Mouse (Mus musculus) Muller cell, postnatal 12 days (primary cell): ENCODE results near the gene Pltp.
A peak's percentile ranks its signal among the peaks of the same experiment; 100 is the strongest.
"Not testable (repeated sequence)": the region's sequence is repeated elsewhere in the genome, so short reads cannot be mapped to it uniquely, and the experiment has no call there.

ENCODE experiments used
- DNase-seq: peaks from one replicate; pipeline ENCODE4 v3.0.0-alpha.2; 2015; ENCODE audit errors: inconsistent ontology term

Pltp gene

DNA sequence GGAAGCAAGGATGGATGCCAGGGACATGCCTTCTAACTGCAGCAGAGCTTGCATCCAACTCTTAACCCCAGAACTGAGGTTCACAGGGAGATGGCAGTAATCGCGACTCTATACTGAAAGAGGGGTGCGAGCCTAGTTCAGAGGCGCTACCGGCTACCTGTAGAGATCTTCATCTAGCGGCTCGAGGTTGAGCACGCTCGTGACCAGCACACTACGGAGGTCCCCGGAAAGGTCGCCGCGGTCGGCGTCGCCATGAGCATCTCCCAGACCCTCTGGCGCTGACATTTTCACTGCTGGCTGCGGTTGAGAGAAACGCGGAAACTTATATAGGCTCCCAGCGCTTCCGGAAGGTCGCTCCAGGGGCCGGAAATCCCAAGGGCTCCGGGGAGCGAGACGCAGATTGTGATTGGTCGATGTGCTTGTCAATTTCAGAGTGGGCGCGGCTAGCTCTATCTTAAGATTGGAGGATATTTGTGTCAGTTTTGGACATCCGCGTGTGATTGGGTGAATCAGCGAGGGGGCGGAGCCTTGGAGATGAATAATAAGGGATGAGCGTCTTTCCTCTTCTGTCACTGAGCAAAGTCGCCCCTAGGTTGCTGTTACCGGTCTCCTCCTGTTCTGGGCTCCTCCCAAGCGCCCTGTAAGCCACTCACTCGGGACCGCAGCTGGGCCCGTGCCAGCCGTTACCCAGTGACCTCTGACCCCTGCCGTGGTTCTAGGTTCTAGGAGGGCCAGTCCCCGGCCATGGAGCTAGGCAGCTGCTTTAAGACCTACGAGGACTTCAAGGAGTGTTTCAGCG lies 52.8 kb downstream of the Pltp start, which contains the start of the genes Acot8 and Zswim3:
Gene Acot8, minus strand, starts transcription at position 350 of the 799 bp plus-strand sequence.
Gene Zswim3, plus strand, starts transcription at position 566 of the 799 bp plus-strand sequence.
- DNase-seq = peak; percentile 97

DNA sequence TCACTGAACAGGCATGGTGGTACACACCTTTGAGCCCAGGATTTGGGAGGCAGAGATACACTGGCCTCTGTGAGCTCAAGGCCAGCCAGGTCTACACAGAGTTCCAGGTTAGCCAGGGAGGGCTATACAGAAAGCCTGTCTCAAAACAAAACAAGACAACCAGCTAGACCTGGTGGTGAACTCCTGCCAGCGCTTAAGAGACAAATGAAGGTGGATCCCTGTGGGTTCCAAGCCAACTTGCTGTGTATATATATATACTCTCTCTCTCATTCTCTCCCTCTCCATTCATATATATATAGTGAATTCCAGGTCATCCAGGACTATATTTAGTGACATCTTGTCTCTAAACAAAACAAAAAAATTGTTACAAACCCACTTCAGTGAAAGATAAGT lies 53.6 kb downstream of the Pltp start:
- DNase-seq = no peak

DNA sequence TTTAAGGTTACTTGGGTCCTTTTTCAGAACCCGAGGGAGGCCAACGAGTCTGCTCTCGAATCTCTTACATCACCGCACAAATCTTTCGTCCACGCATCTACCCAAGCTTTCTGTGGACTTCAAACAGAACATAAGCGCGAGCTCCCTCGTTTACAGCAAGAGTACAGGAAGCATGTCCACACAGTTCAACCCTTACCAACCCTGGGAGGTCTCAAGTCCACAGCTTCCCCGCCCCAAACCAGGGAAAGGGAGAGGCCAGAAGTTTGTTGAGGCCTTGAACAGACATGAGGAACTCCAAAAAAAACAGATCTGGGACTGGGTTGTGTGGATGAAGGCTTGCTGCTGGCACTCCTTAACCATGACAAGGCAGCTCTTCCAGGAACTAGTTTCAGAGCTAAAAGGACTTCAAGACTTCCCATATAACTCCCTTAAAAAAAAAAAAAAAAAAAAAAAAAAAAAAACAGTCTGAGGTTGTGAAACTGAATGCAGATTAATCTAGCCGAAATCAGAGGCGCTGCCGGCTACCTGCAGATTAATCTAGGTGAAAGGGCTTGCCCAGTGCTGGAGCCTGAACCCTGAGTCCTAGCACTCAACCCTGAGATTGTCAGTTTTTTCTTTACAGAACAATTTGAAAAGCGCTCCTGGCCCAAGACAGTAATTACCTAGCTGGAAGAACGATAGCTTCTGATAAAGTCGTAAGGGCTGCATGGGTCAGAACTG lies 54.1 kb downstream of the Pltp start:
- DNase-seq = no peak

DNA sequence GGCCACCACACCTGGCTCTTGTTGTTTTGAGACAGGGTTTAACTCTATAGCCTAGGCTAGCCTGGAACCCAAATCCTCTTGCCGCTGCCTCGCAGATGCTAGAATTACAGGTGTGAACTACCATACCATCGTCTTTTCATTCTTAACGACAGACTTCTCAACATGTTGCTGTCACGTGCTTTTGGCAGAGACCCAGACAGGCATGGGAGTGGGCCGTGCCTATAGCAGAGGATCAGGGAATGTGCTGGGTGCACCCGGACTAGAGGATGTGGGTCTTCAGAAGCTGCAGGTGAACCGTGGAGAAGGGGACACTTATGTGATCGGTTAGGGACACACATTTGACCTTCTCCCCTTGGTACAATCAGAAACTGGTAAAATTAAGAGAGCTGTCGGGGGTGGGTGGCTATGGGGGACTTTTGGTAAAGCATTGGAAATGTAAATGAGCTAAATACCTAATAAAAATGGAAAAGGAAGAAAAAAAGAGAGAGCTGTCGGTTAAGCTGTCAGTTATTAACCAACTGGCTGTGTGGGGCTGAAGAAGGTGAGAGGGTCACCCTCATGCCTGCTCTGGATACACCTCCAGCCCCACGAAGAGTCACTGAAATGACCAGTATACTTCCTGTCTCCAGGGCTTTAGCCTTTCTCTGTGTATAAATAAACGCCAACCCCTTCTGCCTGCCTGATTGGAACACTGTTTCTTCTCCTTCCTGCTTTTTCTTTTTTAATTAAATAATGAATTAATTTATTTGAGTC lies 57.1 kb downstream of the Pltp start:
- DNase-seq = no peak

DNA sequence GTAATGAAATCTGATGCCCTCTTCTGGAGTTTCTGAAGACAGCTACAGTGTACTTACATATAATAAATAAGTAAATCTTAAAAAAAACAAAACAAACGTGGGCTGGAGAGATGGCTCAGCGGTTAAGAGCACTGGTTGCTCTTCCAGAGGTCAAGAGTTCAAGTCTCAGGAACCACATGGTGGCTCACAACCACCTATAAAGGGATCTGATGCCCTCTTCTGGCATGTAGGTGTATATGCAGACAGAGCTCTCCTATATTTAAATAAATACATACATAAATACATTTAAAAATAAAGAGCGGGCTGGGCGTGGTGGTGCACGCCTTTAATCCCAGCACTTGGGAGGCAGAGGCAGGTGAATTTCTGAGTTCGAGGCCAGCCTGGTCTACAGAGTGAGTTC lies 59.0 kb downstream of the Pltp start:
- DNase-seq = not testable (repeated sequence)

DNA sequence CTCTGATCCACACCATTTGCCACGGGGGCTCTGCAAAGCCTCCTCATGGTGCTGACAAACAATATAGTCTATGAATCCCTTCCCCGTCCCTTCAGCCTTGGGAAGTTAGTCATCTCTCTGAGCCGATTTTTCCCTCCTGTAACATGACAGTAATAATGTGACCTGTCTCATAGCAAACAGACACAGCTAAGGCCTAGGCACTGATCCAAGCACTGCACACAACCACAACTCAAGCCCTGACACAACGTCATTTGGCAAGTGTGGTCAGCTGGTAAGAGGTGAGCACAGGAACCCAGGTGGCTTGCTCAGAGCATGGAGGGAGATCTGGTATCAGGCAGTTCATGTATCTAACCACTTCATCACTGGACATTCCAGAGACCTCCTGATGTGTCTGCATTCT lies 61.6 kb downstream of the Pltp start:
- no peak for DNase-seq

DNA sequence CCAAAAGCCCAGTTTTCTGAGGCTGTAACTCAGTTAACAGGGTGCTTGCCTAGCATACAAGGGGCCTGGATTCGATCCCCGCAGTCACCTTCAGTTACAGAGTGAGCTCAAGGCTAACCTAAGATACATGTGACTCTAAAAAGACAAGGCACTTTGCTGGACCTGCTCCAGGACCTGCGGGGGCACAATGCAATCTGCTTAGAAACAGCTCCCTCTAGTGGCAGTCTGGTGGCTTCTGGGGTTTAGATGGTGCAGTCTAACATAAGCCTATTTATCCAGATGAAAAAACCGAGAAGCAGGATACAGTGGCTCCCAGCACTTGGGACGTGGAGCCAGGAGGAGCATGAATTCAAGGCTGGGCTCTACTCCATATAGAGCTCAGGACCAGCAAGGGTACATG lies 63.2 kb downstream of the Pltp start:
- peak; percentile 84 for DNase-seq

DNA sequence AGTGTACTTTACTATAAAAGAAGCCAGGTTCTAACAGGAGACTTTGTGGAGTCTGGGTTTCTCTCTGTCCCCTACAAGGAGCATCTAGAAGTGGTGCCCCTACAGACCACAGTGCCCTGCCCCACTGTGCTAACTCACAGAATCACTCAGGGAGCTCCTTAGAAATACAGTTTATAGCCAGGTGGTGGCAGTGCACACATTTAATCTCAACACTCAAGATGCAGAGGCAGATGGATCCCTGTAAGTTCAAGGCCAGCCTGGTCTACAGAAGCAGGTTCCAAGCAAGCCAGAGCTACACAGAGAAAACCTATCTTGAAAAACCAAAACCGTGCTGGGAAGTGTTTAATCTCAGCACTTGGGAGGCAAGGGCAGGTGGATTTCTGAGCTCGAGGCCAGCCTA lies 63.7 kb downstream of the Pltp start:
- DNase-seq = no peak

DNA sequence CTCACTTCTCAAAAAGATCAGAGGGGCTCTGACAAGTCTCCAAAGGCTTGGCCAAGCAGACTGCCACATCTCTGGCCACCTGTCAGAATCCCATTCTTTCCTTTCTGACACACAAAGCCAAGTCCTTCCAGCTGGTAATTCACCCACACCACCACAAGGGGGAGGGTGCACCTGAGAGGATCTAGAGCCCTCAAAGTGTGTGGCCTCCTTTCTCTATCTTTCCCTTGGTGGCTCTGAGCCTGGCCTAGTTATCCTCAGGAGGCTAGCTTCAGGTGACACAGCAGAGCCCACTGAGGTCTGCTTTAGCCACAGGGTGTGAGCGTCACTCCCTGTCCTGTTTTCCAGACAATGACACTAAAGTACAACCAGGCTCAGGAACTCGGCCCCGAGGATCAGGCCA lies 64.3 kb downstream of the Pltp start:
- DNase-seq = peak; percentile 71

DNA sequence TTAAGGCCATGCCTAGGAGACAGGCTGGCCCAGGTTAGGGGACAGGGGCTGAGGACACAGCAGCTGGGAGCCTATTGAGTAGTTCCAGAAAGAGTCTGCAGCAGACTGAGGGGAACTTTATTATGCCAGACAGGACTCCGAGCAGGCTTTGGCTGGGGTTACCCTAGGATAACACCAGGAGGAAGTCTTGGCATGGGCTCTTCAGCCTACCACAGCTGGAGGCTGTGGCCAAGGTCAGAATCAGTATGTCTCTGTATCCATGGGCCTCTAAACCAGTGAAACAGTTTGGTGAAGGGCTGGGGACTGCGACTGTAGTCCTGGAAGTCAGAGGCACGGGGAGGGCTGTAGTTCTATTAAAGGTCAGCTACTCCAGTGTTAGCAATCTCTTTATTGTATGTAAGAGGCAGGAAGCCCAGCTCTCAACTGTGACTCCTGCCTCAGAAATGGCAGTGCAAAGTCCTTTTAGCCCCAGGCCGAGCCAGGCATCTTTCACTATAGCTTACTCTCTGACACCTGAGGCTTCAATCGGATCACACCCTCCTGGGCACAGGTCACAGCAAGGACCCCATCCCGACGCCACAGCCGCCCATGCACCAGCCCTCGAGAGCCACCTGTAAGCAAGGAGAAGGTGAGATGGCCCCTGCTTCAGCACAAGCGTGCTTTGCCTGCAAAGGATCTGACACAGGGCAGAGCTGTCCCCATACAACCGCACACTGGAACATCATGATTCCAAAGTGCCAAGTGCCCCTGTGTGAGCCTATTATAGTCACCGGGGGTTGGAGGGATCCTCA lies 64.9 kb downstream of the Pltp start:
- DNase-seq = no peak

DNA sequence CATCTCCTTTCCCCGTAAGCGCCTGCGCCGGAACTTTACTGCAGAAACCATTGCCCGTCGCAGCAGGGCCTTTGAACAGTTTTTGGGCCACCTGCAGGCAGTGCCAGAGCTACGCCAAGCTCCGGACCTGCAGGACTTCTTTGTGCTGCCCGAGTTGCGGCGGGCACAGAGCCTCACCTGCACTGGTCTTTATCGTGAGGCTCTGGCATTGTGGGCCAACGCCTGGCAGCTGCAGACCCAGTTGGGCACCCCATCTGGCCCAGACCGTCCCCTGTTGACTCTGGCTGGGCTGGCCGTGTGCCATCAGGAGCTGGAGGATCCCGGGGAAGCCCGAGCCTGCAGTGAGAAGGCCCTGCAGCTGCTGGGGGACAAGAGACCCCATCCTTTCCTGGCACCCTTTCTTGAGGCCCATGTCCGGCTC lies 65.7 kb downstream of the Pltp start:
- no peak for DNase-seq

DNA sequence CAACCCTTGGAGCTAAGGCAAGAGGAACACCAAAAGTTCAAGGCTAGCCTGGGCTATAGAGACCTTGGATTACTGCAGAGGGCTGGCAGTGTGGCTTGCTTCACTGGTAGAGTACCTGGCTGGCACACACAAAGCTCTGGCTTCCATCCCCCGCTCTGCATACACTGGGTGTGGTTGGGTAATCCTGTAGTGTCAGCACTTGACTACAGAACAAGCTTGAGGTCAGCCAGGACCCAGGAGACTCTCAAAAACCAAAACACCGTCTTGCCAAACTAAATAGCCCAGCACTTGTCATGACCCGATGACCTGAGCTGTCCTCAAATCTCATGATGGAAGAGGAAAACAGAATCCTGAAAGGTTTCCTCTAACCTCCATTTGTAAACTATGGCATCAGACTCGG lies 67.1 kb downstream of the Pltp start:
- no peak for DNase-seq
